Mouse (Mus musculus) myocyte (in vitro differentiated cells): ENCODE data around the gene Cdc37. TPM values are rescaled to one million over a fixed set of nuclear protein-coding genes. Genes with fewer than 3 reads are reported as not detected.

Experiments
- H3K27me3 ChIP-seq: one replicate; pipeline ENCODE4 v1.6.1; 2011; ENCODE audit not compliant: control insufficient read depth, insufficient read depth, insufficient read length
- H3K36me3 ChIP-seq: one replicate; pipeline ENCODE4 v1.6.1; 2011; ENCODE audit not compliant: control insufficient read depth, insufficient read depth
- H3K4me2 ChIP-seq: one replicate; pipeline ENCODE4 v1.6.1; 2011; ENCODE audit warnings: low read depth, control low read depth
- H3K4me3 ChIP-seq: one replicate; pipeline ENCODE4 v1.5.1; 2011; ENCODE audit warnings: mild to moderate bottlenecking, control low read depth, moderate library complexity
- H3K79me2 ChIP-seq: one replicate; pipeline ENCODE4 v1.6.1; 2011; ENCODE audit not compliant: control insufficient read depth, insufficient read depth
- H3ac ChIP-seq: one replicate; pipeline ENCODE4 v1.6.1; 2011; ENCODE audit not compliant: control insufficient read depth, insufficient read length
- CEBPB ChIP-seq: IDR thresholded peaks from 2 replicates; pipeline ENCODE4 v1.6.1; 2011; ENCODE audit warnings: mild to moderate bottlenecking, moderate library complexity; ENCODE audit not compliant: poor library complexity, insufficient read depth, severe bottlenecking
- E2F4 ChIP-seq: IDR thresholded peaks from one replicate; pipeline ENCODE4 v1.6.1; 2011; ENCODE audit warnings: mild to moderate bottlenecking, control low read depth, moderate library complexity; ENCODE audit not compliant: insufficient read depth
- MAX ChIP-seq: IDR thresholded peaks from one replicate; pipeline ENCODE4 v1.6.1; 2011; ENCODE audit warnings: low read depth, mild to moderate bottlenecking, control low read depth
- MYOD1 ChIP-seq, 3 experiments: IDR thresholded peaks; one replicate each; pipeline ENCODE4 v1.6.1; 2011; ENCODE audit warnings: control low read depth in 2 of 3, low read depth in 2 of 3, mild to moderate bottlenecking in 2 of 3, moderate library complexity in 1 of 3; ENCODE audit not compliant: insufficient read length in 2 of 3, control insufficient read depth in 1 of 3
- MYOG ChIP-seq, 3 experiments: IDR thresholded peaks; one replicate each; pipeline ENCODE4 v1.6.1; 2011; ENCODE audit warnings: control low read depth in 2 of 3, low read depth in 2 of 3, mild to moderate bottlenecking in 2 of 3; ENCODE audit not compliant: insufficient read length in 2 of 3, control insufficient read depth in 1 of 3, insufficient read depth in 1 of 3
- POLR2A ChIP-seq: IDR thresholded peaks from one replicate; pipeline ENCODE4 v1.6.1; 2011; ENCODE audit warnings: low read depth, mild to moderate bottlenecking, control low read depth, moderate library complexity; ENCODE audit not compliant: insufficient read length
- POLR2AphosphoS2 ChIP-seq: IDR thresholded peaks from one replicate; pipeline ENCODE4 v1.6.1; 2011; ENCODE audit warnings: low read depth, control low read depth; ENCODE audit not compliant: insufficient read length
- REST ChIP-seq: IDR thresholded peaks from one replicate; pipeline ENCODE4 v1.6.1; 2011; ENCODE audit warnings: mild to moderate bottlenecking, control low read depth, moderate library complexity; ENCODE audit not compliant: insufficient read depth, insufficient read length
- SRF ChIP-seq: IDR thresholded peaks from one replicate; pipeline ENCODE4 v1.6.1; 2011; ENCODE audit warnings: low read depth; ENCODE audit not compliant: control insufficient read depth, insufficient read length
- TCF12 ChIP-seq: IDR thresholded peaks from one replicate; pipeline ENCODE4 v1.6.1; 2011; ENCODE audit warnings: mild to moderate bottlenecking, control low read depth; ENCODE audit not compliant: poor library complexity, insufficient read depth, severe bottlenecking
- TCF3 ChIP-seq: IDR thresholded peaks from one replicate; pipeline ENCODE4 v1.6.1; 2011; ENCODE audit warnings: low read depth, control low read depth; ENCODE audit not compliant: insufficient read length
- USF1 ChIP-seq: IDR thresholded peaks from one replicate; pipeline ENCODE4 v1.6.1; 2011; ENCODE audit warnings: low read depth, mild to moderate bottlenecking, control low read depth, moderate library complexity
- polyA plus RNA-seq: library from polyadenylated mRNA; unstranded; fragments of >200 nt; fragmentation: generic; extraction: Trizol; gene quantifications from one replicate; pipeline ENCODE4 v1.2.1, GENCODE M21; 2012; ENCODE audit warnings: missing spikeins

Cdc37 gene
- polyA plus RNA-seq, 1 experiment, result 288 TPM

DNA sequence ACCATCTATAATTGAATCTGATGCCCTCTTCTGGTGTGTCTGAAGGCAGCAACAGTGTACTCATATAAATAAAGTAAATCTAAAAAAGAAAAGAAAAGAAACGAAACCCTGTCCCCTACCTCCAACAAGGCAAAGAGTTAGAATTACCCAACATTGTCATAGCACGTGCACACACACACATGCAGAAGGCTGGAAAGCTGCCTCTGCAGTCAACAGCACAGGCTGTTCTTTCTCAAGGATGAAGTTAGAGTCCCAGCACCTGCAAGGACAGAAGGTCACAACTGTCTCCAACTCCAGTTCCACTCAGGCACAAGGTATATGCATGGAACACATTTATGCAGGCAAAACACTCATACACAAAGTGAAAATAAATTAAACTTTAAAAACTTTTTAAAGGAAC, 47.7 kb downstream of the Cdc37 start:
- no peak overlapping the region for H3ac ChIP-seq
- no peaks in the 10 kb centered on the region for H3K36me3 ChIP-seq
- no peaks in the 10 kb centered on the region for H3K27me3 ChIP-seq
- H3K79me2 ChIP-seq, result no peaks in the 10 kb centered on the region
- no peak overlapping the region for H3K4me2 ChIP-seq
- TF ChIP-seq POLR2AphosphoS2, result no peak
- no peak for TF ChIP-seq REST
- TF ChIP-seq POLR2A, result no peak
- TF ChIP-seq TCF3, result no peak
- no peak for TF ChIP-seq TCF12
- TF ChIP-seq USF1, result no peak
- no peak for TF ChIP-seq CEBPB
- TF ChIP-seq SRF, result no peak
- no peak overlapping the region for H3K4me3 ChIP-seq

DNA sequence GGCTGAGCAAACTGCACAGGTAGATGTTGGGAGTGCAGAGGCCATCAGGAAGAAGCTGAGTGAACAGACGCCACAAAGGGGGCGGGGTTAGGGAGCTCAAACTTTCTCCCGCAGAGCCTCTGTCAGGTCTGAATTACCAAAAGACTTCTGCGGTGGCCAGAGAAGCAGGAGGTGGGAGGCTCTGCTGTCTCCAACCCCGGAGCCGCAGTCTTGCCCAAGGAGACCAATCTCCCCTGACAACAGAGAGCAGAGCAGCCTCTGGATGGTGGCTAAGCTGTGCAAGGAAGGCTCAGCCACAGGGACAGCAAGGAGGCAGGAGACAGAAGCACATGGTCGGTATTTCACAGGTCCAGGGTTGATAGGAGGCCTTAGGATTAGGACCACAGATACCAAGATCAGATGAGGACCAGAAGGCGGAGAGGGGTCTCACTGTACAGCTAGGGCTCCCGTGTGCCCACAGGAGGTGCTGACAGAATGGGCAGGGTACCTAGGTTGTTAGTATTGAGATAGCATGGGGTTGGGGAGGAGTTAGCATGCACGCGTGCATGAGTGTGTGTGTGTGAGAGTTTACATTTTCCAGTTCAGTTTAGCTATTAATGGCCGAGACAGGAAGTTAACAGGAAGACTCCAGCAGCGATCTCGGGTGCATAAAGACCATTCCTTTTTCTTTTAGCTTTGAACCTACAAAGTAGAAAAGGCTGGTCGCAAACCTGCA, 49.2 kb downstream of the Cdc37 start:
- H3ac ChIP-seq, result no peak overlapping the region
- no peak overlapping the region for H3K4me2 ChIP-seq
- no peaks in the 10 kb centered on the region for H3K36me3 ChIP-seq
- H3K27me3 ChIP-seq, result no peaks in the 10 kb centered on the region
- TF ChIP-seq MAX (no peak), SRF (no peak), USF1 (no peak), CEBPB (no peak)
- H3K4me3 ChIP-seq, result no peak overlapping the region
- no peaks in the 10 kb centered on the region for H3K79me2 ChIP-seq

DNA sequence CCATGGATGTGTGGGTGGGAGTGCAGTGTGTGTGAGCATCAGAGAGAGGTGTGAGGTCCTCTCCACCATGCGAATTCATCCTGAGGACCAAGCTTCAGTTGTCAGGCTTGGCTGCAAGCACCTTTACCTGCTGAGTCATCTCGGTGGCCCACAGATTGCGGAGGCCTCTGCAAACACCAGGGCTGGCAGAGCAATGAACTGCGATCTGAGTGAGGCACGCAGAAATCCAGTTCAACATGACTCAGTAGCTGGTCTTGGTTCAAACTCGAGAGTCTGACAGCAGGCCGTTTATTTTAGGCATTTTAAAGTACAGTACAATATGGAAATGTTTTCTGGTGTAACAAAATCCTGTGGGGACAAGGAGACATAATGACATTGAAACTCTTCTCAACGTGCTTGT, 52.0 kb downstream of the Cdc37 start:
- Histone ChIP-seq H3K4me2 (no peak overlapping the region), H3K36me3 (no peaks in the 10 kb centered on the region), H3K27me3 (no peaks in the 10 kb centered on the region), H3ac (no peak overlapping the region), H3K79me2 (no peaks in the 10 kb centered on the region), H3K4me3 (no peak overlapping the region)
- TF ChIP-seq CEBPB (no peak), POLR2AphosphoS2 (no peak), MAX (no peak), TCF3 (no peak), E2F4 (no peak), MYOG (IDR thresholded peaks at IDR 0.05; ENCODE audit: control insufficient read depth in 1 of 3, insufficient read depth in 1 of 3, insufficient read length in 2 of 3, low read depth in 2 of 3) (no peak), TCF12 (no peak), POLR2A (no peak)

DNA sequence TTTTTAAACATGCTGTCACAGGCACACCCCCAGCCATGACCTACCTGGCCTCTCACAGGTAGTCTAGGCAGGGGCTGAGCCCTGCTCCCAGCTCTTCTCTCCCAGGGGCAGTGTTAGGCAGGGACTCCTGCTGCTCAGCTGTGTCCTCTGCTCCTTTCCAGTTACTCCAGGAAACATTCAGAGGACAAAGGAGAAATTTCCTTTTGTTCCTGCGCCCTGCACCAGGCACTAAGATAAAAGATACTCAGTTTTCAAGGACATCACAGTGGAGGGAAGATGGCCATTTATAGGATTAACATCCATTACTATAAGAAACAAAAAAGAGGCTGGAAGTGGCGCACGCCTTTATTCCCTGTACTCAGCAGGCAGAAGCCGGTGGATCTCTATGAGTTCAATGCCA, 53.8 kb downstream of the Cdc37 start:
- Histone ChIP-seq H3ac (no peak overlapping the region), H3K36me3 (no peaks in the 10 kb centered on the region), H3K27me3 (no peaks in the 10 kb centered on the region), H3K79me2 (peaks cover 7% of the 10 kb centered on the region), H3K4me2 (no peak overlapping the region), H3K4me3 (no peak overlapping the region)
- TF ChIP-seq MYOG (IDR thresholded peaks at IDR 0.05; ENCODE audit: control insufficient read depth in 1 of 3, insufficient read depth in 1 of 3, insufficient read length in 2 of 3, low read depth in 2 of 3) (no peak), MYOD1 (IDR thresholded peaks at IDR 0.05; ENCODE audit: control insufficient read depth in 1 of 3, insufficient read length in 2 of 3, low read depth in 2 of 3) (no peak), MAX (no peak), CEBPB (no peak), USF1 (no peak), REST (no peak)

DNA sequence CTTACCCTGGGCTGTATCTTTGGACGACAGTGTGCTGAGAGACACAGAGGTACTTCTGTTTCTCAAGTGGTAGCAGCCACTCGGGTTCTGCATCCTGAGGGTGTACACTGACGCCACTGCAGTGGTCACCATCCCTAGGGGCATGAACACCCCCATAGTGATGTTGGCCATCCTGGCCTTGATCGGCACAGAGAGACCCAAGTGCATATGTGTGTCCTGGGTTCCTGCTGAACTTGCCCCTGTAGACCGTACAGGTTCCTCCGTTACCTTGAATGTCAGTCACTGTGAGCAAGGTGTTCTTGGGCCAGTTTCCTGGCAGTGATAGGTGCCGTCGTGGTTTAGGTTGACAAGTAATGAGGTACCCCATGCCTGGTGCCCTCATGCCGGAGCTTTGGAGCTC, 56.4 kb downstream of the Cdc37 start:
- H3K27me3 ChIP-seq, result no peaks in the 10 kb centered on the region
- peaks cover 32% of the 10 kb centered on the region for H3K79me2 ChIP-seq
- no peak for TF ChIP-seq E2F4
- no peak for TF ChIP-seq TCF12
- TF ChIP-seq MYOD1 (IDR thresholded peaks at IDR 0.05; ENCODE audit: control insufficient read depth in 1 of 3, insufficient read length in 2 of 3, low read depth in 2 of 3), result no peak
- no peak for TF ChIP-seq MYOG (IDR thresholded peaks at IDR 0.05; ENCODE audit: control insufficient read depth in 1 of 3, insufficient read depth in 1 of 3, insufficient read length in 2 of 3, low read depth in 2 of 3)
- TF ChIP-seq TCF3, result no peak
- TF ChIP-seq SRF, result no peak
- no peak for TF ChIP-seq MAX
- H3K36me3 ChIP-seq, result peaks cover 5% of the 10 kb centered on the region
- no peak overlapping the region for H3ac ChIP-seq
- H3K4me3 ChIP-seq, result no peak overlapping the region
- H3K4me2 ChIP-seq, result no peak overlapping the region
